Mouse (Mus musculus): ENCODE data around the gene Tmcc3. TPM values are rescaled to one million over a fixed set of nuclear protein-coding genes. Genes with fewer than 3 reads are reported as not detected.
"Not testable (repeated sequence)": the region's sequence is repeated elsewhere in the genome, so short reads cannot be mapped to it uniquely, and the experiment has no call there.

Tmcc3 gene
- total RNA-seq, 2 experiments from 2014 or later = 0.45 to 1.3 TPM

- ATAC-seq (replicated peaks; ENCODE audit: low FRiP score, poor library complexity, severe bottlenecking) = no peak
Observed at GRCm38 (mm10) chr10:94527248-94527647, 215.5 kb downstream of the Tmcc3 start.

- ATAC-seq (replicated peaks; ENCODE audit: low FRiP score, poor library complexity, severe bottlenecking) = no peak
Observed at GRCm38 (mm10) chr10:94530079-94530478, 218.3 kb downstream of the Tmcc3 start.

GRCm38 (mm10) chr10:94531482-94531881, 219.7 kb downstream of the Tmcc3 start:
- no peak for ATAC-seq (replicated peaks; ENCODE audit: low FRiP score, poor library complexity, severe bottlenecking)

- ATAC-seq (replicated peaks; ENCODE audit: low FRiP score, poor library complexity, severe bottlenecking) = no peak
Observed at GRCm38 (mm10) chr10:94533081-94533724, 221.5 kb downstream of the Tmcc3 start.

DNA sequence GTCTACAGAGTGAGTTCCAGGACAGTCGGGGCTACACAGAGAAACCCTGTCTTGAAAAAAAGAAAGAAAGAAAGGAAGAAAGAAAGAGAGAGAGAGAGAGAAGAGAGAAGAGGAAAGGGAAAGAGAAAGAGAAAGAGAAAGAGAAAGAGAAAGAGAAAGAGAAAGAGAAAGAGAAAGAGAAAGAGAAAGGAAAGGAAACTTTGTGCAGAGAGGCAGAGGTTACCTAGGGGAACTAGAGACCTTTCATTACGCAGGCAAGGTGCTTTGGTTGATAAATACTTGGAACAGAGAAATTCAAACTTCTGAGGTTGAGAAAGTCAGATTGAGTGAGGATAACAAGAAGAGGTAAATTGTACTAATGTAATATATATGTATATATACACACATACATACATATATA, 226.9 kb downstream of the Tmcc3 start:
- not testable (repeated sequence) for ATAC-seq (replicated peaks; ENCODE audit: low FRiP score, poor library complexity, severe bottlenecking)

- ATAC-seq (replicated peaks; ENCODE audit: low FRiP score, poor library complexity, severe bottlenecking) = no peak
Observed at GRCm38 (mm10) chr10:94540241-94540640, 228.5 kb downstream of the Tmcc3 start.

- no peak for ATAC-seq (replicated peaks; ENCODE audit: low FRiP score, poor library complexity, severe bottlenecking)
Observed at GRCm38 (mm10) chr10:94543956-94544355, 232.2 kb downstream of the Tmcc3 start.

GRCm38 (mm10) chr10:94544803-94545202, 233.1 kb downstream of the Tmcc3 start:
- ATAC-seq (replicated peaks; ENCODE audit: low FRiP score, poor library complexity, severe bottlenecking) = no peak

DNA sequence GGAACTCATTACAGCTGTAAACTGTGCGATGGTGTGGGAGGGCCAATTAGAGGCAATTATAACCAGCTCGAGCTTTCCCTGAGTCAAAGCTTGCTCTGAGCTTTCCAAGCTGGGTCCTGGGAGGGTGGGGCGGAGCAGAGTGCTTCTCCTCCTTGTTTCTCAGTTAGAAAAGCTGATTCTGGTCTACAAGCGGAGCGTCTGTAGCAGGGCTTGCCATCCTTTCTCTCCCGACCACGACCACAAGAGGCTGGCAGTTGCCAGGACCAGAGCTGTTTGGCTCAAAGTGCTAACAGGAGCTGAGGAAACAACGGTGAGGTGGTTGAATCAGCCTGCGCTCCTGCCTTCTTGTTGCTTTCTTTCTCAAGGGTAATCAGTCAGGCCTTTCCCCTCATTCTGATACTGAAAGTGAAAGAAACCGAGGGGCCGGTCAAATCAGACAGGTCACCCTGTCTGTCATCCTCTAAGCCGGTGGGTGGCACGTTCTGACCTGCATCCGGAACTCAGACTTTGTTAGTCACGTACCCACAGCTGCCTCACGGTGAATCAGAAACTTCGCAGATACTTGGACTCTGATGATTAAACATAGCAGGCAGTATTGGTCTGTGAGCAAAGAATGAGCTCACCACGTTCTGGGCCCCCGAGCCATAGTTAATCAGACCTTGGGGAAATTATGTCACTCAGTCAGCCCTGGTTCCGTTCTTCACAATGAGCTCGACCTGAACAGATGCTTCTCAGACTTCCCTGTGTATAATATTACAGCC, 233.7 kb downstream of the Tmcc3 start:
- peak; percentile 34 for ATAC-seq (replicated peaks; ENCODE audit: low FRiP score, poor library complexity, severe bottlenecking)

GRCm38 (mm10) chr10:94546617-94547016, 234.9 kb downstream of the Tmcc3 start:
- ATAC-seq (replicated peaks; ENCODE audit: low FRiP score, poor library complexity, severe bottlenecking) = no peak

- ATAC-seq (replicated peaks; ENCODE audit: low FRiP score, poor library complexity, severe bottlenecking) = no peak
Observed at GRCm38 (mm10) chr10:94549511-94550232, 237.9 kb downstream of the Tmcc3 start.

DNA sequence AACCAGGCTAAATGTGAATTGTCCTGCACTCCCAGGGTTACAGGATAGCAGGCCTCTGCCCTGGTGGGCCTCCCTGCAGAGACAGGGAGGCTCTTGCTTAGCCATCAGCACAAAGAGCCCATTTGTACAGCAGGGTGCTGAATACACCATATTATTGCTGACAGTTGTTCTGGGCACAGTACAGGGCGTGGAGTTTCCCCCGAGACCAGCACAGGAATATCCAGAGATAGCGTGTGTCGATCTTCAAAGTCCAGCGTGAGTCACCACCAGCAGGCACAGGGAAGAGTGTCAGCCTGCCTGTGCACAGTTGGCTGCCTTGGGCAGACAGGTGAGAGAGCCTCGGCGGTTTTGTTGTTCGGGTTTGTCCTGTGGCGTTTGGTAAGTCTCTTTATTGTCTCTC, 238.9 kb downstream of the Tmcc3 start:
- ATAC-seq (replicated peaks; ENCODE audit: low FRiP score, poor library complexity, severe bottlenecking) = no peak

- no peak for ATAC-seq (replicated peaks; ENCODE audit: low FRiP score, poor library complexity, severe bottlenecking)
Observed at GRCm38 (mm10) chr10:94551065-94551464, 239.3 kb downstream of the Tmcc3 start.

- ATAC-seq (replicated peaks; ENCODE audit: low FRiP score, poor library complexity, severe bottlenecking) = no peak
Observed at GRCm38 (mm10) chr10:94551511-94551910, 239.8 kb downstream of the Tmcc3 start.

DNA sequence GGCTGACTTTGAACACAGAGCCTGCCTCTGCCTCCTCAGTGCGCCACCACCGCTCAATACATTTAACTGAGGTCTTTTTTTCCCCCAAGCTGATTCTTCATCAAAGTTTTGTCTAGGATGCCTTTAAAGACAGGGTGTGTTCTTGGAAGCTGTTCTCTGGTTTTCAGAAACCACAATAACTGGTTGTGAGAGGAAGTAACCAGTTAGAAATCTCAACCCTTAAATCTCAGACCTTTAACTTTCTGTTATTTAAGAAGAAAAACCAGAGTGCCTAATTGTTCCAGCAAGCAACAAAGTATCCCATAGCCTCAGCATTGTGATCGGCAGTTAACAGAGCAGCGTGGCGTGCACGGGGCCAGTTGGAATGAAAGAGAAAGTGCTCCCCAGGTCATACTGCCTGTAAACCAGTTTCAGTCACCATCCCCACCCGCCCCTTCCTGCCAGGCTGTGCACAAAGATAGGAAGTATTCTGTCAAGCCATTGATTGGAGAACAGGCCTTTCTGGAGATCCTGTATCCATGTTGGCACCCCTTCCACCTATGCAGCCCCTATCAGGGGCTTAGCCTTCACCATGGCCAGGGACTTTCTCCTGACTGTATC, 240.3 kb downstream of the Tmcc3 start:
- no peak for ATAC-seq (replicated peaks; ENCODE audit: low FRiP score, poor library complexity, severe bottlenecking)

DNA sequence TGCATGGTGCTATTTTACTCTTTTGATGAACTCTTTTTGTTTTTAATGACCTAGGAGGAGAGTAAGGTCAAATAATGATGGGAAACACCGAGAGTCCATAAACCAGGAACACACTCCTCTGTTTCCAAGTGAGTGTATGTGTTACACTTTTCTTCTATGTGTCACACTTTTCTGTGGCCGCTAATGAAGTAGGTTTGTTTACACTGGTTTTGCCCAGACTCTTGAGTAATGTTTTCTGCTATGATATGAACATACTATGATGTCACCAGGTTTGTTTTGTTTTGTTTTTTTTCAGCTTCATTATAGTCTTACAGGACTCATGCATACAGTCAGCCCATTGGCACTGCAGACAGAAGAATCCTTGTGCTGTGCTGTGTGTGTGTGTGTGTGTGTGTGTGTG, 243.6 kb downstream of the Tmcc3 start:
- ATAC-seq (replicated peaks; ENCODE audit: low FRiP score, poor library complexity, severe bottlenecking) = no peak

DNA sequence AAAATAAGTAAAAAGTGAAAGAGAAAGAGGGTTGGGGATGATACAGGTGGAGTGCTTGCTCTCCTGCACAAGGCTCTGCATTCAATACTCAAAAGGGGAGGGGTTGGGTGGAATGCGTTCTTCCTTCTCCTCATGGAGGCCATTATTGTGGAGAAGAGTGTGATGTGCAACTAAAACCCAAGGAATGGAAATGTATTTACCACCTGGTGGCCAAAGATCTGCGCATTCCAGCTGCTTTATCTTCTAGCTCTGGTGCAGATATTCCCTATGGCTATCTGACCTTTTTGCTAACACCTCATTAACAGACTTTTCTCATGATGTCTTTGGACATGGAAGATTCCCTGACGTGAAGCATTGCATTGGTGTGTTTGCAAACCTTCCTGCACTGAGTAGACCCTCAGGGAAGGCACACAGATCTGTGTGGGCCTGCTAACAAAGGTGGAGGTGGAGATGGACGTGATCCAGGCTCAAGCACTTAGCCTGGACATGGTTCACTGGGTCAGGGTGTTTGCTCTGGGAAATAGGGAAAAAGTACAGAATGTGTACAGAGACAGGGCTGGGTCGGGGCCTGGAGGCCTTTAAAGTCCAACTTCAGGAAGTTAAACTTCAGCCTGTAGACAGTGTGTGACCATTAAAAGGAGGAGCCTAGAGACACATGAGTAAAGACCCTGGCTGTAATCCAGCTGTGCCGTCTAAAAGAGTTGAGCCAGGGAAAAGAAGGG, 245.8 kb downstream of the Tmcc3 start:
- ATAC-seq (replicated peaks; ENCODE audit: low FRiP score, poor library complexity, severe bottlenecking) = no peak

GRCm38 (mm10) chr10:94558826-94559225, 247.1 kb downstream of the Tmcc3 start:
- no peak for ATAC-seq (replicated peaks; ENCODE audit: low FRiP score, poor library complexity, severe bottlenecking)

- no peak for ATAC-seq (replicated peaks; ENCODE audit: low FRiP score, poor library complexity, severe bottlenecking)
Observed at GRCm38 (mm10) chr10:94561351-94561750, 249.6 kb downstream of the Tmcc3 start.

DNA sequence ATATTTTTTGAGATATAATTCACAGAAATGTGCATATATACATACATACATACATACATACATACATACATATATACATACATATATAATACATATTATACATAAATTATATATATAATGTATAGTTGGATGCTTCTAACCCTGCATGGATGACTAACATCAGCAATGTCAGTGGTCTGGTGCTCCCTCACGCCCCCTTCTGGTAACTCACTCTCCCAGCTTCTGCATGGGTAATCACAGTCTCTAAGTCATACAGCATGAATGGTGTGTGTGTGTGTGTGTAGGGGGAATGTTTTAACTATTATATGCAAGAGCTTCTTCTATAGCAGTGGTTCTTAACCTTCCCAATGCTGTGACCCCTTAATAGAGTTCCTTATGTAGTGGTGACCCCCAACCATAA, 250.4 kb downstream of the Tmcc3 start:
- ATAC-seq (replicated peaks; ENCODE audit: low FRiP score, poor library complexity, severe bottlenecking) = no peak
